Mouse (Mus musculus) hindbrain, embryonic 14.5 days (tissue): ENCODE results near the gene Abcg1. TPM values are rescaled to one million over a fixed set of nuclear protein-coding genes. Genes with fewer than 3 reads are reported as not detected.

Source experiments
- ATAC-seq: fragments of 200-750 bp; cut with Nextera tagmentation; 2 replicates; pipeline ENCODE4 v1.8.0; 2017; ENCODE audit warnings: moderate number of reproducible peaks, mild to moderate bottlenecking, moderate TSS enrichment, moderate library complexity; ENCODE audit not compliant: low FRiP score
- DNase-seq: peaks from one replicate; pipeline ENCODE4 v3.0.0-alpha.2; 2015; ENCODE audit warnings: low spot score
- H3K27ac ChIP-seq: fragments of 300-500 bp; sonication (generic); 2 replicates; pipeline ENCODE4 v1.5.1; 2014; ENCODE audit warnings: mild to moderate bottlenecking, moderate library complexity
- H3K27me3 ChIP-seq: fragments of 300-500 bp; sonication (generic); 2 replicates; pipeline ENCODE4 v1.6.1; 2014; ENCODE audit warnings: mild to moderate bottlenecking, low read length, mixed read lengths; ENCODE audit not compliant: control insufficient read depth, insufficient read depth
- H3K36me3 ChIP-seq: fragments of 300-500 bp; sonication (generic); replicated peaks from 2 replicates; pipeline ENCODE4 v1.6.1; 2014; ENCODE audit not compliant: control insufficient read depth, insufficient read depth
- H3K4me1 ChIP-seq: fragments of 300-500 bp; sonication (generic); replicated peaks from 2 replicates; pipeline ENCODE4 v1.6.1; 2014; ENCODE audit warnings: antibody characterized with exemption, low read length, mixed read lengths; ENCODE audit not compliant: control insufficient read depth, insufficient read depth
- H3K4me2 ChIP-seq: fragments of 300-500 bp; sonication (generic); replicated peaks from 2 replicates; pipeline ENCODE4 v1.6.1; 2014; ENCODE audit warnings: mild to moderate bottlenecking, moderate library complexity
- H3K4me3 ChIP-seq: fragments of 300-500 bp; sonication (generic); replicated peaks from 2 replicates; pipeline ENCODE4 v1.5.1; 2014; ENCODE audit warnings: mild to moderate bottlenecking, low read length
- H3K9ac ChIP-seq: fragments of 300-500 bp; sonication (generic); 2 replicates; pipeline ENCODE4 v1.6.1; 2014
- H3K9me3 ChIP-seq: fragments of 300-500 bp; sonication (generic); 2 replicates; pipeline ENCODE4 v1.6.1; 2016; ENCODE audit warnings: low read length; ENCODE audit not compliant: control insufficient read depth
- WGBS: fragments of 180-500 bp; shearing (Covaris S2); extraction: QIAGEN DNeasy Blood & Tissue Kit; methylation state at CpG from one replicate; pipeline ENCODE4 v1.1.7; 2014; 5-methylcytosine and 5-hydroxymethylcytosine counted together
- polyA plus RNA-seq: library from polyadenylated mRNA; unstranded; fragments of >200 nt; fragmentation: Nextera tagmentation; extraction: Ambion mirVana; gene quantifications from 2 replicates; pipeline ENCODE4 v1.2.1, GENCODE M21; 2014

The Abcg1 gene
- polyA plus RNA-seq, 1 experiment from 2014 or later: 21.1 TPM

DNA sequence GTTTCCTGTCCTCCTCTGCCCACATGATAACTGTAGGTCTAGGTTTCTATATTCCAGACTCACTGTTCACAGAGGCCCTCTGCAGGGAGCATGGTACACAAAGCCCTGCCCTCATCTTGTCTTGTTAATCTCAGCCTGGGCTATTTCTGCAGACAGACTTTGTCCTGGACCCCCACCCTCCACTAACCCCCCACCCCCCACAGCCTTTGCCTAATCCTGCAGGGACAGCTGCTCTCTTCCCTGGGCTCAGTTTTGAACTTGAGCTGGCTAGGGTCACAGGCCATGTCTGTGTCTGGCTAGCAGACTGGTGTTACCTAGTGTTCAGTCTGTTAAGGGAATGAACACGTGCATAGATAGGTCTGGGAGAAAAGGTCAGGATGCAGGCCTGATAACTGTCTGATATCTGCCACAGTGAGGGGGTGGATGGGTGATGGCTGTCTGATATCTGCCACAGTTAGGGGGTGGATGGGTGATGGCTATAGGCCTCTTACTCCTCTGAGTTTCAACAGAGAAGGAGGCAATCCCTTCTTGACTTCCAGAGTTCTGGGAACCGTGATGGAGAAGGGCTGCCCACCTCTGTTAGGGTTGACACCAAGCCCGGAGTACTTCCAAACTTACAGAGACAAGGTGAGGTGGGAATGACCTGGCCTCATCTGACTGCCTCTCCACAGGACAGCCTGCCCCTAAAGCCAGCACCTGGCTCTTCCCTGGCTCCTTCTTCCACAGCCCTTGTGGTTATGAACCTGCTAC, 4.0 kb downstream of the Abcg1 start:
- peak overlapping the region; percentile 16; the same call in 1 of the 2 replicates for H3K27ac ChIP-seq
- H3K27me3 ChIP-seq: no peaks in the 10 kb centered on the region
- peaks cover 29% of the 10 kb centered on the region for H3K4me1 ChIP-seq
- no peak overlapping the region for H3K4me2 ChIP-seq
- peaks cover 11% of the 10 kb centered on the region for H3K36me3 ChIP-seq
- no peak for ATAC-seq
- H3K9me3 ChIP-seq: no peaks in the 10 kb centered on the region
- no peak overlapping the region for H3K4me3 ChIP-seq
- WGBS: 77% methylated on average over 3 of the region's 3 CpGs
- DNase-seq: no peak
- H3K9ac ChIP-seq: no peak overlapping the region

- ATAC-seq (no peak), DNase-seq (no peak)
- no peak overlapping the region for H3K9ac ChIP-seq
- H3K27me3 ChIP-seq: no peaks in the 10 kb centered on the region
- 85% methylated on average over 6 of the region's 6 CpGs for WGBS
- H3K4me2 ChIP-seq: no peak overlapping the region
- H3K36me3 ChIP-seq: peaks cover 19% of the 10 kb centered on the region
- H3K4me3 ChIP-seq: no peak overlapping the region
- peaks cover 21% of the 10 kb centered on the region for H3K4me1 ChIP-seq
- H3K27ac ChIP-seq: no peak overlapping the region
- H3K9me3 ChIP-seq: no peaks in the 10 kb centered on the region
Observed at GRCm38 (mm10) chr17:31066058-31066457, 8.6 kb downstream of the Abcg1 start.

DNA sequence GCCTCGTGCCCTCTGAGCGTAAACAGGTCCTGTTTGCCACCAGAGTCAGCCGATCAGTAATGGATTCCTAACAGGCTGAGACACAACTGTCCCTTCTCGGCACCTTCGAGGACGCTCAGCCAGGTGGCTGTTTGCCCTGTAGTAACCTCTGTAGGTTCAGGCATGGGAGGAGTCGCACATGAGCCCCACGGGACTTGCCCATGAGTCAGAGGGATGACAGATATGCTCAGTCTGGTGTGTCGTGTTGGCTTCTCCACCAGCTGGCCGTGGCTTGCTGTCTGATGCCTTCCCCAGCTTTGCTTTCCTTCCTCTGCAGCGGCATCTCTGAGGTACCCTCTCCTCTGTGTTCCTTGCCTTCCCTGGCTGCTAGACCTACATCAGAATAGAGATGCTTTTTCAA, 9.6 kb downstream of the Abcg1 start:
- no peak for DNase-seq
- 78% methylated on average over 11 of the region's 11 CpGs for WGBS
- Histone ChIP-seq H3K4me2 (no peak overlapping the region), H3K9me3 (no peaks in the 10 kb centered on the region), H3K4me3 (no peak overlapping the region), H3K36me3 (peaks cover 19% of the 10 kb centered on the region), H3K4me1 (peaks cover 22% of the 10 kb centered on the region), H3K27ac (no peak overlapping the region), H3K9ac (no peak overlapping the region), H3K27me3 (no peaks in the 10 kb centered on the region)
- no peak for ATAC-seq

DNA sequence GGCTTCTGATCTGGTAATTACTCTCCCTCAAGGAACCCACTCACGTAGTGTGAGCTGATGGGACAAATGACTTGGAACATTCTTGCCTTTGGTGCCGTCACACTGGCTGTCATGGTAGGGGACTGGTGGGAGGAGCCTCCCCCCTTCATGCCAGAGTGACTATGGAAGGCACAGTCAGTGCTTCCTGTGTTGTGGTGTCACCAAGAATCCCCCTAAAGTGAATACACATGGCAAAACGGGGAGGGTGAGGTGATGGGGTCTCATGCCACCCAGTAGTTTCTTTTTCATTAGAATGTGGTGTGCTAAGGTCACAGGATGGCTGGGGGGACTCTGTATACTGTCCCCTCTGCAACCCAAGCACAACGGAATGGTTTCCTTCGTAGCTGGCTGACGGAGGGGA, 11.6 kb downstream of the Abcg1 start:
- H3K4me2 ChIP-seq: no peak overlapping the region
- DNase-seq (no peak), ATAC-seq (no peak)
- H3K27ac ChIP-seq: no peak overlapping the region
- peaks cover 42% of the 10 kb centered on the region for H3K4me1 ChIP-seq
- no peak overlapping the region for H3K4me3 ChIP-seq
- WGBS: 66% methylated on average over 6 of the region's 6 CpGs
- peaks cover 19% of the 10 kb centered on the region for H3K36me3 ChIP-seq
- no peak overlapping the region for H3K9ac ChIP-seq
- no peaks in the 10 kb centered on the region for H3K9me3 ChIP-seq
- H3K27me3 ChIP-seq: no peaks in the 10 kb centered on the region

GRCm38 (mm10) chr17:31069845-31070244, 12.4 kb downstream of the Abcg1 start:
- Histone ChIP-seq H3K27me3 (no peaks in the 10 kb centered on the region), H3K36me3 (peaks cover 19% of the 10 kb centered on the region), H3K9me3 (no peaks in the 10 kb centered on the region), H3K4me3 (no peak overlapping the region), H3K4me2 (no peak overlapping the region), H3K4me1 (peaks cover 49% of the 10 kb centered on the region), H3K9ac (no peak overlapping the region), H3K27ac (no peak overlapping the region)
- DNase-seq (no peak), ATAC-seq (no peak)
- WGBS: 87% methylated on average over 4 of the region's 4 CpGs

GRCm38 (mm10) chr17:31070403-31071185, 13.1 kb downstream of the Abcg1 start:
- Histone ChIP-seq H3K4me2 (no peak overlapping the region), H3K27ac (no peak overlapping the region), H3K4me1 (peaks cover 52% of the 10 kb centered on the region), H3K9ac (no peak overlapping the region), H3K4me3 (no peak overlapping the region), H3K9me3 (no peaks in the 10 kb centered on the region), H3K36me3 (peaks cover 16% of the 10 kb centered on the region), H3K27me3 (no peaks in the 10 kb centered on the region)
- 44% methylated on average over 6 of the region's 6 CpGs for WGBS
- ATAC-seq: no peak
- no peak for DNase-seq

DNA sequence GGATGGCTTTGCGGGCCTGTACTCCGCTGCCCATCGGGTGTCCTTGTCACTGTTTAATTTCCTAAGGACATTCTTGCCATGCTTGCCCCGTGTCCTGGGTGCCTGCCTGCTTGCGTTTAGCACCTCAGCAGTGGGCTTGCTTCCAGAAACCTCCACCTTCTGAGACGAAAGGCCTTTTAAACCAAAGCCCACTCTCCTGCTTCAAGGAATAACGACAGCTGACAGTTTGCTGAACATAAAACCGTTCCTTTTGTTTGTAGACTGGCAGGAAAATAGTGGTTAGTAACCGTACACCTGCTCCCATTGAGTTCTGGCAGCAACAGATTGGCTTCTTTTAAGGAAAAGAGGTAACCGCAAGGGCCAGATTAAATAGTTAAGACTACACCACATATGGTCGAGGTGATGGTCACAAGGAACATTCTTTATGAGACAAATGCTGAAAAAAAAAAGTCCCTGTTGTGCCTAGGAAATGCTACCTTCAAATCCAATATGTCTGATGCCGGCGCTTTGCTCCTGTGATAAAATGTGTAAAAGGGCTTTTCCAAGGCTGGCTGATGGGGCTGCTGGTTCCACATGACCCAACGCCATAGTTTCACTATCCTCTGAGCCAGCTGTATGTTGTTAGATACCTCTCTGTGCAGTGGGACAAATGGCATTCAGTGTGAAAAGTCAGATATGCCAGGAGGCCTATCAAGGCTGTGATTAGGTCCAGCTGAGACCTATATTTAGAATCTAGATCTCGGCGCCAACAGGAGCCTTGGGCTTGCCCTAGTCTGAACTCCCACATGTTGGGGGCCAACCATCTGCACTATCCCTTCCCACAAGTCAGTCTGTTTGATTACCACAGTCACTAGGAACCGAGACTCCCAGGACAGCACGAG, 14.2 kb downstream of the Abcg1 start:
- WGBS: 53% methylated on average over 18 of the region's 18 CpGs
- ATAC-seq (no peak), DNase-seq (no peak)
- H3K4me2 ChIP-seq: no peak overlapping the region
- no peak overlapping the region; the same call in 1 of the 2 replicates for H3K27ac ChIP-seq
- H3K4me1 ChIP-seq: peaks cover 52% of the 10 kb centered on the region
- no peak overlapping the region for H3K4me3 ChIP-seq
- no peaks in the 10 kb centered on the region for H3K9me3 ChIP-seq
- no peak overlapping the region for H3K9ac ChIP-seq
- no peaks in the 10 kb centered on the region for H3K27me3 ChIP-seq
- peaks cover 7% of the 10 kb centered on the region for H3K36me3 ChIP-seq

- DNase-seq (no peak), ATAC-seq (peak; percentile 52; the same call in 1 of the 2 replicates)
- peak overlapping the region; percentile 84 for H3K27ac ChIP-seq
- peak overlapping the region; percentile 48 for H3K4me2 ChIP-seq
- no peaks in the 10 kb centered on the region for H3K36me3 ChIP-seq
- H3K27me3 ChIP-seq: no peaks in the 10 kb centered on the region
- H3K4me3 ChIP-seq: peak overlapping the region; percentile 19
- peaks cover 52% of the 10 kb centered on the region for H3K4me1 ChIP-seq
- H3K9me3 ChIP-seq: no peaks in the 10 kb centered on the region
- H3K9ac ChIP-seq: peak overlapping the region; percentile 32; the same call in 1 of the 2 replicates
- 57% methylated on average over 4 of the region's 4 CpGs for WGBS
Observed at GRCm38 (mm10) chr17:31072872-31073271, 15.4 kb downstream of the Abcg1 start.
